Mouse (Mus musculus) ovary, adult 18-20 months (tissue): ENCODE measurements at regions not wholly inside any gene's neighbourhood (a gene's known extent, or its start where the extent isn't known, plus 50 kb on each side); places are given as distances from the start of the nearest gene placed in this dataset.
"Not testable (repeated sequence)": the region's sequence is repeated elsewhere in the genome, so short reads cannot be mapped to it uniquely, and the experiment has no call there.

ENCODE experiments used
- DNase-seq: peaks from one replicate; pipeline ENCODE4 v3.0.0; 2022; ENCODE audit warnings: low spot score, mixed read lengths

GRCm38 (mm10) chr3:68794380-68795014, 74.9 kb upstream of the 1110032F04Rik start:
- DNase-seq, result no peak

- DNase-seq, result peak; percentile 20
These were observed 73.7 kb upstream of the 1110032F04Rik start for GRCm38 (mm10) chr3:68795641-68796040.

GRCm38 (mm10) chr3:68798408-68798807, 71.0 kb upstream of the 1110032F04Rik start:
- DNase-seq, result not testable (repeated sequence)

GRCm38 (mm10) chr3:68808866-68809265, 60.5 kb upstream of the 1110032F04Rik start:
- DNase-seq, result no peak

- DNase-seq, result no peak
These were observed 55.9 kb upstream of the 1110032F04Rik start for GRCm38 (mm10) chr3:68813461-68813860.

- no peak for DNase-seq
These were observed 55.2 kb upstream of the 1110032F04Rik start for GRCm38 (mm10) chr3:68814011-68814690.

- no peak for DNase-seq
These were observed 53.8 kb upstream of the 1110032F04Rik start for GRCm38 (mm10) chr3:68815621-68816020.

- no peak for DNase-seq
These were observed 52.1 kb upstream of the 1110032F04Rik start for GRCm38 (mm10) chr3:68817321-68817720.
